Mouse (Mus musculus): ENCODE measurements at regions not wholly inside any gene's neighbourhood (a gene's known extent, or its start where the extent isn't known, plus 50 kb on each side); places are given as distances from the start of the nearest gene placed in this dataset.

DNA sequence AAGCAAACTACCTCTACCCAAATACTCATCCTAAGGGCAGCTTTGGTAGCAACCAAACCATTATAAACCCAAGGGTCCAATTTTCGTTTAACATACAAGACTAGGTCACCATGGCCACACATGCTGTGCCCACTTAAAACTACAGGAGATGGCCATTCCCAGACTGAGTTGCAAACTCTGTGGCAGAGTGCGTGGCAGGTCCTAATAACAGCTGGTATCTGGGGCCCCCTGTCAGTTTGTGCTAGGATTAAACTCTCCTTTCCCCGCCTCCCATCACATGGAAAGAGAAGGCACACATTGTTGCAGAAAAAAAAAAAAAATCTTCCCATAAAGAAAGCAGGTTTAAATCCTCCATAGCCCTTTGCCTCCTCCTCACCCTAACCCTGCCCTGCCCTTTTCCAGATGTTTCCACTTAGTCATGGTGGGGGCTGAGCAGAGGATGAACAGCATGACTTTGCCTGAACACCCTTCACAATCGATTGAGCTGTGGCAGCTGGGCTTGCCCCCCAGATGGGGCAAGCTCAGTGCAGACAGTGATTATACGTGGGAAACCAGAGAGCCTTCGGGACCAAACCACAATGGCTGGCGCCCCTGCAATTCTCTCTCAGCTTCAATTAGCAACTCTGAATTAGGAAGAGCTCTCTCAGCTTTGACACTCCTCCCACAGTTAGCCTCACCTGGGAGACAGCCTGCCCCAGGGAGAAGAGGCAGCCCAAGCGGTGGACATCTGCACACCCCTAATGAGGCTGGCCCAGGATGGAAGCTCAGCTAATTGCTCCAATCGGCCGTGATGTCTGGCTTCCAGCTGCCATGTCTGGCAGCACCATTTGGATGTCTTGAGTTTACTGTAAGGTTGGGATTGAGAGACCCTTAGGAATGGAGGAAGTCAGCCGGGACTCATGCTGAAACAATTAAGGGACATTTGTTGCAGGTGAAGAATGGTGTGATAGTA is 365.9 kb downstream of the Tns1 start:
- Histone ChIP-seq H3K9ac (no peak overlapping the region), H3K27me3 (no peaks in the 10 kb centered on the region), H3K36me3 (no peaks in the 10 kb centered on the region), H3K4me2 (no peak overlapping the region), H3K4me1 (replicated peaks) (no peaks in the 10 kb centered on the region), H3K4me3 (no peak overlapping the region), H3K9me3 (replicated peaks) (no peaks in the 10 kb centered on the region), H3K27ac (no peak overlapping the region)
- WGBS, result 54% methylated on average over 11 of the region's 11 CpGs
- no peak for ATAC-seq (replicated peaks; ENCODE audit: insufficient number of reproducible peaks, insufficient read depth, low FRiP score, low read depth)

GRCm38 (mm10) chr1:73755791-73756190 is 368.5 kb downstream of the Tns1 start:
- H3K4me3 ChIP-seq, result no peak overlapping the region
- H3K27ac ChIP-seq, result no peak overlapping the region
- no peaks in the 10 kb centered on the region for H3K4me1 ChIP-seq (replicated peaks)
- no peaks in the 10 kb centered on the region for H3K36me3 ChIP-seq
- no peak for ATAC-seq (replicated peaks; ENCODE audit: insufficient number of reproducible peaks, insufficient read depth, low FRiP score, low read depth)
- H3K9me3 ChIP-seq (replicated peaks), result no peaks in the 10 kb centered on the region
- 62% methylated on average over 5 of the region's 5 CpGs for WGBS
- H3K27me3 ChIP-seq, result no peaks in the 10 kb centered on the region
- H3K4me2 ChIP-seq, result no peak overlapping the region
- H3K9ac ChIP-seq, result no peak overlapping the region

DNA sequence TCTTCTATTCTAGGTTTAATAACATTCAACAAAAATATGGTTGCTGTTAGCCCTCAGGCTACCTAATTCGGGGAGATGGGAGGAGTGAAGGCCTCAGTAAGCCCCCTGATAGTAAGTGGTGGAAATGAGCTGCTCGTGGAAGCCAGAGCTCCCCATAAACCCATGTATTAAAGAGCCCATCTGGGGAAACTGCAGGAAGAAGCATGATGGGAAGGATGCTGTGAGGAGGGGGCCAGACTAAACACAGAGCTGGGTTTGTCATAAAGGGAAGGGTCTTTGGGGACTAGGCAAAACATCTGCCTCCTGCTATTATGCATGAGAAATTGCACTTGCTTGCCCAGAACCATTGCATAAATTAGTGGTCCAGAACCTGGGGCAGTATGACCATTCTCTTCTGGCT is 369.3 kb downstream of the Tns1 start:
- WGBS, result 86% methylated on average over 2 of the region's 2 CpGs
- Histone ChIP-seq H3K27ac (no peak overlapping the region), H3K9me3 (replicated peaks) (no peaks in the 10 kb centered on the region), H3K27me3 (no peaks in the 10 kb centered on the region), H3K9ac (no peak overlapping the region), H3K4me1 (replicated peaks) (no peaks in the 10 kb centered on the region), H3K36me3 (no peaks in the 10 kb centered on the region), H3K4me3 (no peak overlapping the region), H3K4me2 (no peak overlapping the region)
- no peak for ATAC-seq (replicated peaks; ENCODE audit: insufficient number of reproducible peaks, insufficient read depth, low FRiP score, low read depth)

GRCm38 (mm10) chr1:73753157-73753556 is 371.1 kb downstream of the Tns1 start:
- no peak overlapping the region for H3K4me3 ChIP-seq
- H3K4me2 ChIP-seq, result no peak overlapping the region
- H3K9ac ChIP-seq, result no peak overlapping the region
- H3K36me3 ChIP-seq, result no peaks in the 10 kb centered on the region
- no peak for ATAC-seq (replicated peaks; ENCODE audit: insufficient number of reproducible peaks, insufficient read depth, low FRiP score, low read depth)
- WGBS, result 76% methylated on average over 2 of the region's 2 CpGs
- H3K27ac ChIP-seq, result no peak overlapping the region
- no peaks in the 10 kb centered on the region for H3K4me1 ChIP-seq (replicated peaks)
- H3K9me3 ChIP-seq (replicated peaks), result no peaks in the 10 kb centered on the region
- H3K27me3 ChIP-seq, result no peaks in the 10 kb centered on the region

GRCm38 (mm10) chr1:73748702-73749101 is 375.5 kb downstream of the Tns1 start:
- Histone ChIP-seq H3K36me3 (no peaks in the 10 kb centered on the region), H3K4me1 (replicated peaks) (peaks cover 3% of the 10 kb centered on the region; the same call in 1 of the 2 replicates), H3K27me3 (no peaks in the 10 kb centered on the region), H3K9me3 (replicated peaks) (no peaks in the 10 kb centered on the region), H3K4me2 (no peak overlapping the region), H3K9ac (no peak overlapping the region), H3K27ac (no peak overlapping the region), H3K4me3 (no peak overlapping the region)
- ATAC-seq (replicated peaks; ENCODE audit: insufficient number of reproducible peaks, insufficient read depth, low FRiP score, low read depth), result no peak

DNA sequence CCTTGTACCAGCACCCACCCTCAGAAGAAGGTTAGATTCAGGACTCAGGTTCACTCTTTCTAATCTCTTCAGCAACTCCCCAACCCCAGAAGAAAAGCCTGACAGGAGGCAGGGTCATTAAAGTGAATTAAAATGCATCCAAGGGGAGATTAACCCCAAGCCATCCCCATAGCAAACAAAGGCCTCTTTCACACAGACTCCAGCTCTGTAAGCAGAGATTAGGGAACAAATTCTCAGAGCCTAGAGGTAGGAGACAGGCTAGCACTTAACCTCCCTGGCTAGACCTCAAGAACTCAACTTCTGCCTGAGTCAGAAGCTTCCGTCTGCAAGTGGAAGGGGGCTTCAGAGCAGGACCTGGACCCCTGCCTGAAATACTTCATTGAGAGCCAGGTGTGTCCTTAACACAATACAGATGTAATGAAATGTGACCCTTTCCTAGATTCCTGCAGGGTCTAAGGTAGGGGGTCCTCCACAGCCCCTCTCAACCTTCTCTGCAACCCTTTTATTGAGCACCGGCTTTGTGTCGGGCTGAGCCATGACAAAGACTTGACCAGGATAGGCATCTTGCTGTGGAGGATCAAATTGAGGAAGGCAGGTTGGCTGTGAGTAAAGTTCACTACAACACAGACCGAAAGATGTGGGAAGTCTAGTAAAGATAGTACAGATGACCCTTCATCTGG is 379.6 kb downstream of the Tns1 start:
- Histone ChIP-seq H3K36me3 (no peaks in the 10 kb centered on the region), H3K4me1 (replicated peaks) (peaks cover 3% of the 10 kb centered on the region; the same call in 1 of the 2 replicates), H3K9ac (no peak overlapping the region), H3K27me3 (no peaks in the 10 kb centered on the region), H3K4me3 (no peak overlapping the region), H3K27ac (no peak overlapping the region), H3K4me2 (no peak overlapping the region), H3K9me3 (replicated peaks) (no peaks in the 10 kb centered on the region)
- 85% methylated on average over 4 of the region's 4 CpGs for WGBS
- ATAC-seq (replicated peaks; ENCODE audit: insufficient number of reproducible peaks, insufficient read depth, low FRiP score, low read depth), result no peak

- H3K27ac ChIP-seq, result no peak overlapping the region
- no peaks in the 10 kb centered on the region for H3K27me3 ChIP-seq
- H3K36me3 ChIP-seq, result no peaks in the 10 kb centered on the region
- 15% methylated on average over 6 of the region's 6 CpGs for WGBS
- no peak overlapping the region for H3K9ac ChIP-seq
- peaks cover 3% of the 10 kb centered on the region; the same call in 1 of the 2 replicates for H3K4me1 ChIP-seq (replicated peaks)
- H3K4me2 ChIP-seq, result no peak overlapping the region
- no peaks in the 10 kb centered on the region for H3K9me3 ChIP-seq (replicated peaks)
- no peak overlapping the region for H3K4me3 ChIP-seq
- ATAC-seq (replicated peaks; ENCODE audit: insufficient number of reproducible peaks, insufficient read depth, low FRiP score, low read depth), result 0 out of 2 replicates have a peak, but pooled peaks have one; percentile 18
Observed at GRCm38 (mm10) chr1:73743737-73744554, 380.3 kb downstream of the Tns1 start.

GRCm38 (mm10) chr1:73737083-73737482 is 387.2 kb downstream of the Tns1 start:
- H3K36me3 ChIP-seq, result no peaks in the 10 kb centered on the region
- 0 out of 2 replicates have a peak, but pooled peaks have one; percentile 55 for ATAC-seq (replicated peaks; ENCODE audit: insufficient number of reproducible peaks, insufficient read depth, low FRiP score, low read depth)
- no peaks in the 10 kb centered on the region for H3K4me1 ChIP-seq (replicated peaks)
- no peaks in the 10 kb centered on the region for H3K9me3 ChIP-seq (replicated peaks)
- no peak overlapping the region for H3K4me3 ChIP-seq
- no peak overlapping the region for H3K4me2 ChIP-seq
- H3K9ac ChIP-seq, result no peak overlapping the region
- H3K27me3 ChIP-seq, result 0 out of 2 replicates have a peak, but pooled peaks cover 4% of the 10 kb centered on the region
- H3K27ac ChIP-seq, result no peak overlapping the region

DNA sequence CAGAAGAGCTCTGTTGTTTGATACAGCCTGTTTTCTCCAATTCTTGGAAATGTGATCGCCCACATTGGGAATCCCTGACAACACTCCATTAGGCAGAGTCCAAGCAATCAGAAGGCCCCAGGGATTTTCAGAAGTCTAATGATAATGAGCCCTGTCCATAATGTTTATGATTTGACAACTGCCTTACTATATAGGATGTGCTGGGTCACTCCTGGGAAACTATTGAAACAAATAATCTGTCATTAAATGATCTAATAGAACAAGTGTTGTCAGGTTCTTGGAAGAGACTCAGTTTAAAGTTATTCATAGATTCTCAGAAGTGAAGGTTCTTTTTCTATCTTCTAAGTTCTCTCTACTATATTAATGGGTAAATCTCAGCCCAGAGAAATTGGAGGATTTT is 395.9 kb downstream of the Tns1 start:
- Histone ChIP-seq H3K27me3 (no peaks in the 10 kb centered on the region), H3K9me3 (replicated peaks) (no peaks in the 10 kb centered on the region; the same call in 1 of the 2 replicates), H3K27ac (no peak overlapping the region), H3K4me1 (replicated peaks) (0 out of 2 replicates have a peak, but pooled peaks cover 3% of the 10 kb centered on the region), H3K4me3 (no peak overlapping the region), H3K36me3 (no peaks in the 10 kb centered on the region), H3K4me2 (no peak overlapping the region), H3K9ac (no peak overlapping the region)
- 69% methylated on average over 1 of the region's 1 CpGs for WGBS
- no peak for ATAC-seq (replicated peaks; ENCODE audit: insufficient number of reproducible peaks, insufficient read depth, low FRiP score, low read depth)

DNA sequence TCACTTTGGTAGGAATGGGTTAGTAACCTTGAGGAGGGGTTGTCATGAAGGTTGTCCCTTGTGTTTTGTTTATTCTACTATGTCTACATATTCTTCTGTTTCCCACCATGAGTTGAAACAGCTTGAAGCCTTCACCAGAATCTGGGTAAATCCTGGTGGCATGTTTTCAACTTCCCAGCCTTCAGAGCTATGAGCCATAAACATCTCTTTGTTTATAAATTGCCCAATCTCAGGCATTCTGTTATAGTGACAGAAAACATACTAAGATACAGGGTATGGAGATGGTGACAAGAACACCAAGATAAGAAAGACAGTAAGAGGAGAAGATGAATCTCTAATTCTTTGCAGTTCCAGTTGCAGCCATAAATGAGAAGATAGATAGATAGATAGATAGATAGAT is 396.5 kb downstream of the Tns1 start:
- ATAC-seq (replicated peaks; ENCODE audit: insufficient number of reproducible peaks, insufficient read depth, low FRiP score, low read depth), result no peak
- H3K27ac ChIP-seq, result no peak overlapping the region
- H3K4me2 ChIP-seq, result no peak overlapping the region
- H3K4me1 ChIP-seq (replicated peaks), result 0 out of 2 replicates have a peak, but pooled peaks cover 3% of the 10 kb centered on the region
- H3K27me3 ChIP-seq, result no peaks in the 10 kb centered on the region
- no peak overlapping the region for H3K9ac ChIP-seq
- no peaks in the 10 kb centered on the region for H3K36me3 ChIP-seq
- no peaks in the 10 kb centered on the region; the same call in 1 of the 2 replicates for H3K9me3 ChIP-seq (replicated peaks)
- H3K4me3 ChIP-seq, result no peak overlapping the region

DNA sequence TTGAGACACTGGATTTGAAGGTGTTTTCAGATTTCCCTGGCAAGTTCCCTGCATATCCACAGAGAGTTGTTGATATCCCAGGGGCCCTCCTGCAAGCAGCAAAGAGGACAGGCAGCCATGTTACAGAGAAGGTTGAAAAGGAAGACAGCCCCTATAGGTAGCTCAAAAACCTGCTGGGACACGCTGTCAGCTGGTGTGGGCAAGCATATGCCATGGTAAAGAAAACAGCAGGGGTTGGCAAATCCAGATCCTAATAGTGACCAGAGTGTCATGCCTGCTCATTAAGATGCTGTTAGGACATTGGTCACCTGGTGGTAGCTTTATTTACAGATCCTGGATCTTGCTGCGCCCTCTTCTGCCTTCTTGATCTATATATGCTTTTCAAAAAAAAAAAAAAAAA is 397.6 kb downstream of the Tns1 start:
- H3K9ac ChIP-seq, result no peak overlapping the region
- no peak overlapping the region for H3K4me3 ChIP-seq
- 86% methylated on average over 2 of the region's 2 CpGs for WGBS
- H3K27me3 ChIP-seq, result no peaks in the 10 kb centered on the region
- no peak for ATAC-seq (replicated peaks; ENCODE audit: insufficient number of reproducible peaks, insufficient read depth, low FRiP score, low read depth)
- H3K27ac ChIP-seq, result no peak overlapping the region
- H3K4me2 ChIP-seq, result no peak overlapping the region
- no peaks in the 10 kb centered on the region; the same call in 1 of the 2 replicates for H3K9me3 ChIP-seq (replicated peaks)
- H3K4me1 ChIP-seq (replicated peaks), result 0 out of 2 replicates have a peak, but pooled peaks cover 3% of the 10 kb centered on the region
- no peaks in the 10 kb centered on the region for H3K36me3 ChIP-seq

All from heart, embryonic 15.5 days (tissue).